Mouse (Mus musculus) cerebellum, postnatal 36 days (tissue): ENCODE results near the gene Olfr1095.

ENCODE experiments used
- DNase-seq, 2 experiments: peaks; one replicate each; pipeline ENCODE4 v3.0.0; 2021 to 2022; ENCODE audit warnings: mixed read lengths in 2 of 2

Olfr1095 gene

GRCm38 (mm10) chr2:86851596-86851995 is at the start of gene Olfr1095:
Olfr1095 (minus strand) TSS chr2:86851696.
- no peak for DNase-seq

- DNase-seq: no peak
These were observed 40.6 kb upstream of the Olfr1095 start, which contains the start of gene Olfr1097 for GRCm38 (mm10) chr2:86892116-86892515. Olfr1097 (minus strand) TSS chr2:86892216.

GRCm38 (mm10) chr2:86874702-86875101 is 23.2 kb upstream of the Olfr1095 start, which contains the start of gene Gm13723:
Gm13723 (minus strand) TSS chr2:86874802.
- no peak for DNase-seq

GRCm38 (mm10) chr2:86824363-86824762 is 27.1 kb downstream of the Olfr1095 start, which contains the start of gene Olfr1094:
Olfr1094 (plus strand) TSS chr2:86824663.
- no peak for DNase-seq

GRCm38 (mm10) chr2:86809918-86810317 is 41.6 kb downstream of the Olfr1095 start, which contains the start of gene Olfr141:
Olfr141 (minus strand) TSS chr2:86810018.
- no peak for DNase-seq
